Mouse (Mus musculus): ENCODE measurements around the gene Epb41l2.

Epb41l2 gene

GRCm38 (mm10) chr10:25401356-25401755 is 41.8 kb downstream of the Epb41l2 start:
- DNase-seq, result no peak

GRCm38 (mm10) chr10:25402886-25403285 is 43.3 kb downstream of the Epb41l2 start:
- DNase-seq, result no peak

- DNase-seq, result peak; percentile 24
These were observed 44.5 kb downstream of the Epb41l2 start for GRCm38 (mm10) chr10:25403813-25404701.

- DNase-seq, result no peak
These were observed 45.1 kb downstream of the Epb41l2 start for GRCm38 (mm10) chr10:25404702-25405098.

GRCm38 (mm10) chr10:25405551-25405950 is 46.0 kb downstream of the Epb41l2 start:
- DNase-seq, result no peak

- no peak for DNase-seq
These were observed 47.1 kb downstream of the Epb41l2 start for GRCm38 (mm10) chr10:25406695-25407094.

- DNase-seq, result no peak
These were observed 48.6 kb downstream of the Epb41l2 start for GRCm38 (mm10) chr10:25408136-25408650.

GRCm38 (mm10) chr10:25411836-25412373 is 52.3 kb downstream of the Epb41l2 start:
- no peak for DNase-seq

GRCm38 (mm10) chr10:25415188-25415717 is 55.7 kb downstream of the Epb41l2 start:
- DNase-seq, result peak; percentile 82

GRCm38 (mm10) chr10:25416696-25417095 is 57.1 kb downstream of the Epb41l2 start:
- no peak for DNase-seq

- DNase-seq, result no peak
These were observed 66.5 kb downstream of the Epb41l2 start for GRCm38 (mm10) chr10:25426058-25426457.

- DNase-seq, result peak; percentile 28
These were observed 67.2 kb downstream of the Epb41l2 start for GRCm38 (mm10) chr10:25426814-25427213.

GRCm38 (mm10) chr10:25427523-25427922 is 67.9 kb downstream of the Epb41l2 start:
- DNase-seq, result no peak

GRCm38 (mm10) chr10:25428658-25429057 is 69.1 kb downstream of the Epb41l2 start:
- DNase-seq, result no peak

GRCm38 (mm10) chr10:25429346-25429745 is 69.7 kb downstream of the Epb41l2 start:
- no peak for DNase-seq

- no peak for DNase-seq
These were observed 71.3 kb downstream of the Epb41l2 start for GRCm38 (mm10) chr10:25430862-25431261.

- no peak for DNase-seq
These were observed 72.8 kb downstream of the Epb41l2 start for GRCm38 (mm10) chr10:25432351-25432750.

- no peak for DNase-seq
These were observed 73.3 kb downstream of the Epb41l2 start for GRCm38 (mm10) chr10:25432938-25433337.

GRCm38 (mm10) chr10:25433524-25433923 is 73.9 kb downstream of the Epb41l2 start:
- DNase-seq, result no peak

GRCm38 (mm10) chr10:25434358-25435044 is 74.9 kb downstream of the Epb41l2 start:
- DNase-seq, result no peak

- DNase-seq, result no peak
These were observed 77.3 kb downstream of the Epb41l2 start for GRCm38 (mm10) chr10:25436703-25437401.

GRCm38 (mm10) chr10:25437586-25438298 is 78.1 kb downstream of the Epb41l2 start:
- DNase-seq, result peak; percentile 73
